Mouse (Mus musculus) intestine, embryonic 15.5 days (tissue): Measurements from ENCODE around the gene Wdr81. TPM values are rescaled to one million over a fixed set of nuclear protein-coding genes. Genes with fewer than 3 reads are reported as not detected.

Experiments
- ATAC-seq: fragments of 200-750 bp; cut with Nextera tagmentation; 2 replicates; pipeline ENCODE4 v1.8.0; 2017; ENCODE audit warnings: moderate TSS enrichment, moderate library complexity
- H3K27ac ChIP-seq: fragments of 300-500 bp; sonication (generic); 2 replicates; pipeline ENCODE4 v1.5.1; 2015; ENCODE audit warnings: mild to moderate bottlenecking, inconsistent platforms
- H3K27me3 ChIP-seq: fragments of 300-500 bp; sonication (generic); replicated peaks from 2 replicates; pipeline ENCODE4 v1.6.1; 2015; ENCODE audit warnings: inconsistent platforms
- H3K36me3 ChIP-seq: fragments of 300-500 bp; sonication (generic); 2 replicates; pipeline ENCODE4 v1.6.1; 2015; ENCODE audit warnings: inconsistent platforms
- H3K4me1 ChIP-seq: fragments of 300-500 bp; sonication (generic); replicated peaks from 2 replicates; pipeline ENCODE4 v1.6.1; 2015; ENCODE audit warnings: inconsistent platforms
- H3K4me2 ChIP-seq: fragments of 300-500 bp; sonication (generic); replicated peaks from 2 replicates; pipeline ENCODE4 v1.6.1; 2015; ENCODE audit warnings: mild to moderate bottlenecking, inconsistent platforms
- H3K4me3 ChIP-seq: fragments of 300-500 bp; sonication (generic); replicated peaks from 2 replicates; pipeline ENCODE4 v1.5.1; 2015; ENCODE audit warnings: inconsistent platforms
- H3K9ac ChIP-seq: fragments of 300-500 bp; sonication (generic); 2 replicates; pipeline ENCODE4 v1.6.1; 2015; ENCODE audit warnings: inconsistent platforms
- H3K9me3 ChIP-seq: fragments of 300-500 bp; sonication (generic); 2 replicates; pipeline ENCODE4 v1.6.1; 2016; ENCODE audit warnings: inconsistent platforms
- WGBS: fragments of 180-500 bp; shearing (Covaris S2); methylation state at CpG from one replicate; pipeline ENCODE4 v1.1.7; 2015; 5-methylcytosine and 5-hydroxymethylcytosine counted together
- microRNA counts: library from miRNA; unstranded; fragments of <30 nt; microRNA quantifications from one replicate; lab custom pipeline; 2016
- polyA plus RNA-seq: library from polyadenylated mRNA; unstranded; fragments of >200 nt; fragmentation: Nextera tagmentation; extraction: Ambion mirVana; gene quantifications from 2 replicates; pipeline ENCODE4 v1.2.1, GENCODE M21; 2015

Wdr81 gene
- polyA plus RNA-seq, 1 experiment from 2014 or later, result 6.1 TPM

DNA sequence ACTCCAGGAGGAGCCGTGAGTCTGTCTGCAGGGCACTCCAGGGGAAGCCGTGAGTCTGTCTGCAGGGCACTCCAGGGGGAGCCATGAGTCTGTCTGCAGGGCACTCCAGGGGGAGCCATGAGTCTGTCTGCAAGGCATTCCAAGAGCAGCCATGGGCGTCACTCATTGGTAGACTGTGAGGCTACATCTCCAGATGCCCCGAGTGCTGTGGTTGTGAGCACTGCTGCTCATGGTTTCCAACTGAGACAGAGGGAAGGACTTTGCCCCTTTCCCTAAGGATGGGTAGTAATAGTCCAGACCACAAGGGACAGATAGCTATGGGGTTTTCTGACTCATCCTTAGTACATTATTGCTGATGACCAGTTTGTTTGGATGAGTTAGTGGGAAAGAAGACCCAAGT is 48.4 kb downstream of the Wdr81 start:
- no peaks in the 10 kb centered on the region for H3K9me3 ChIP-seq
- H3K4me1 ChIP-seq, result 0 out of 2 replicates have a peak, but pooled peaks cover 2% of the 10 kb centered on the region
- H3K4me2 ChIP-seq, result no peak overlapping the region
- H3K27me3 ChIP-seq, result no peaks in the 10 kb centered on the region
- no peak overlapping the region for H3K4me3 ChIP-seq
- no peaks in the 10 kb centered on the region for H3K36me3 ChIP-seq
- no peak overlapping the region for H3K27ac ChIP-seq
- 80% methylated on average over 4 of the region's 4 CpGs for WGBS
- no peak for ATAC-seq
- H3K9ac ChIP-seq, result no peak overlapping the region

DNA sequence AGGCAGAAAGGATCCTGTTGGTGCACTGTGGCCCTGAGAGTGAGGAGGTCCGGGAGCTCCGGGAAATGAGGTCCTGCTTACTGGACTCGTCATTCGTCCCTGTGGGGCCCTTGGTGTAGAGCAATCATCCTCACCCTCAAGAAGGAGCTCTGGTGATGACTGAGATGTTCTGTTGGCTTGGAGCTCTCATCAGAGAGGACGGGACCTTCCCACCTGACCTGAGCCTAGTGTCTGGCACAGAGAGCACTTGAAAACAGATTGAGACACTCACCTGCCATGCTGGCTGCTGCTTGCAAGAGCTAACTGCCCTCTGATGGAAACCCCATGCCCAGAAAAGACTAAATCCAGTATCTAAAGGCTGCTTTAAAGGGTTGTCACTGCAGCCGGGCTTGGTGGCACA is 49.7 kb downstream of the Wdr81 start:
- no peak overlapping the region for H3K9ac ChIP-seq
- H3K4me2 ChIP-seq, result no peak overlapping the region
- no peak overlapping the region for H3K27ac ChIP-seq
- no peaks in the 10 kb centered on the region for H3K27me3 ChIP-seq
- no peaks in the 10 kb centered on the region for H3K36me3 ChIP-seq
- H3K4me3 ChIP-seq, result no peak overlapping the region
- no peak for ATAC-seq
- 91% methylated on average over 6 of the region's 6 CpGs for WGBS
- no peaks in the 10 kb centered on the region for H3K9me3 ChIP-seq
- H3K4me1 ChIP-seq, result 0 out of 2 replicates have a peak, but pooled peaks cover 2% of the 10 kb centered on the region

DNA sequence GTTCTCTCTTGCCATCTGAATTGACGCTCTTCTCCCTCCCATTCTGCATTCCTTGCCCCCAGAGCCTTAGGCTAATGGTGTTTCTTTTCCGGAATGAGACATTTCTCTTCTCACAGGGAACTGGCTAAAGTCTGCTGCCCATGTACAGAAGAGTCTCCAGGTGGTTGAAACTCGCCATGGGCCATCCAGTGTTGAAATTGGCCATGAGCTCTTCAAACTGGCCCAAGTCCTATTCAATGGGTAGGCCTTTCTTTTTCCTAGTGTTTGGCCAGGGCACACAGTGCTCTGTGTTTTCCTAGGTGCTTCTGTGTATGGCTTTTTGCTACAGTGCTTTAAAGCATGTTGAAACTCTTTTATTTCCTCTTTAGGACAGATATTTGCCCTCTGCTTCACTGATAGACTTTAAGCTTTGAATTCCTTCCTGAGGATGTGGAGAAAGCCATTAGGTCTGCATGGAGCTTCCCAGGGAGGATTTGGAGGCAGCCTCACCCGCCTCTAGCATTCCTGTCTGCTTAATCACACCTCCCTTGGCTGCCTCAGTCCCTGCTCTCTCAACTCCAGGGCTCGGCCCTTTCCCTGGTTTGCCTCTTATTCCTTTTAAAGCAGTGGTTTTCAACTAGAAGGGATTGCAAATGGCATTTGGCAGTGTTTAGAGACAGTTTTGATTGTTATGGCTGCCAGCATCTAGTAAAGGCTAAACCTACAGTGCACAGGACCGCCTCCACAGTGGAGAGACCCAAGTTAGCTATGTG is 51.0 kb downstream of the Wdr81 start:
- Histone ChIP-seq H3K27me3 (no peaks in the 10 kb centered on the region), H3K27ac (0 out of 2 replicates have a peak overlapping the region, but pooled peaks have one; percentile 19), H3K9ac (no peak overlapping the region), H3K36me3 (no peaks in the 10 kb centered on the region), H3K4me2 (no peak overlapping the region), H3K4me3 (no peak overlapping the region), H3K4me1 (0 out of 2 replicates have a peak, but pooled peaks cover 2% of the 10 kb centered on the region), H3K9me3 (no peaks in the 10 kb centered on the region)
- ATAC-seq, result no peak; the same call in 1 of the 2 replicates
- 68% methylated on average over 6 of the region's 6 CpGs for WGBS

DNA sequence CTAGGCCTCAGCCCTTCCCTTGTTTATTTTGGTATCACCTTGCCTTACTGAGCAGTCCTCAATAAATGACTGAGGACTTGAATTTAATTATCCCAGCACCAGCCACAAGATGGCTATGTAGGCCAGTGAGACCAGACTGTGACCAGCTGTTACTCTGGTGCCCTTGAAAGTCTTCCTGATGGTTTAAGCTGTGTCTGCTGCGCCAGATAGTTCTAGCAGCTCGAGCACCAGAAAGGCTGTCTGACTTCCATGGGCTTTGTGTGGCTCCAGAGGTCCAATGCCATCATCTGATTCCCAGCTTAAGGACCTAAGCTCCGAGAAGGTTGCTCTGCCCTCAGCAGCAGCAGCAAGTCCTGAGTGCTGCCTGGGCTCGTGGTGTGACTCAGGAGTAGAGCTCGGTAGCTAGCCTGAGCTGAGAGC is 52.2 kb downstream of the Wdr81 start:
- no peak overlapping the region for H3K27ac ChIP-seq
- H3K9ac ChIP-seq, result no peak overlapping the region
- 49% methylated on average over 5 of the region's 5 CpGs for WGBS
- no peak overlapping the region for H3K4me3 ChIP-seq
- no peak overlapping the region for H3K4me2 ChIP-seq
- H3K4me1 ChIP-seq, result 0 out of 2 replicates have a peak, but pooled peaks cover 2% of the 10 kb centered on the region
- H3K9me3 ChIP-seq, result no peaks in the 10 kb centered on the region
- no peaks in the 10 kb centered on the region for H3K27me3 ChIP-seq
- no peaks in the 10 kb centered on the region for H3K36me3 ChIP-seq
- ATAC-seq, result peak; percentile 83

DNA sequence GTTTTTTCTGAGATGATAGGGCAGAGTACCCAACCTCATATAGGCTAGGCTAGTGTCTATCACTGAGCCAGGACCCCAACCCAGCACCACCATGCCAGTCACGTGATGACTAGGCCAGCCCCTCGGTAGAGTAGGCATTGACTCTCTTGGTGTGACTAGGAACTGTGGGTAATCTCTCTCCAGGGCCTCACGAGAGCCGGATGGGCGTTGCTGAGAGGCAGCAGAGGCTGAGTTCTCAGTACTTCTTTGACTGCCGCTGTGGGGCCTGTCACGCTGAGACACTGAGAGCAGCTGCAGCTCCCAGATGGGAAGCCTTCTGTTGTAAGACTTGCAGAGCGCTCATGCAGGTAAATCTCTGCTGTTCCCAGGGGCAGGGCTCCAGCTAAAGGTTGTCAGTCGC is 54.4 kb downstream of the Wdr81 start:
- Histone ChIP-seq H3K27ac (no peak overlapping the region), H3K36me3 (no peaks in the 10 kb centered on the region), H3K4me3 (no peak overlapping the region), H3K4me2 (no peak overlapping the region), H3K9ac (no peak overlapping the region), H3K9me3 (no peaks in the 10 kb centered on the region), H3K4me1 (0 out of 2 replicates have a peak, but pooled peaks cover 2% of the 10 kb centered on the region), H3K27me3 (no peaks in the 10 kb centered on the region)
- ATAC-seq, result no peak
- 72% methylated on average over 9 of the region's 9 CpGs for WGBS

DNA sequence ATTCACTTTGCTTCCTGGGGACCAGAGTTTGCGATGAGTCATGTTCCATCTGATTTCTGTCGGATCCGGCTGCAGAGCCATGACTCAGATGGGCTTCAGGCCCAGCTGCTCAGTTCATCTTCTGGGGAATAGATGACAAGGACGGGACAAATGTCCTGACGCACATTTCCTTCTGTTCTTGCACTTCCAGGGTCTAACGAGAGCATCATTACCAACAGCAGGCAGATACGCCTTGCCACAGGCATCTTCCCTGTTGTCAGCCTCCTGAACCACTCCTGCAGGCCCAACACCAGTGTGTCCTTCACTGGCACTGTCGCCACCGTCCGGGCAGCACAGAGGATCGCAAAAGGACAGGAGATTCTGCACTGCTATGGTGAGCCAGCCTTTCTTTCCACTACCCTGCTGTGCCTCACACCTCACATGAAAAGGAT is 55.1 kb downstream of the Wdr81 start:
- no peaks in the 10 kb centered on the region for H3K36me3 ChIP-seq
- H3K27ac ChIP-seq, result no peak overlapping the region
- 85% methylated on average over 11 of the region's 11 CpGs for WGBS
- no peaks in the 10 kb centered on the region for H3K9me3 ChIP-seq
- no peak overlapping the region for H3K4me2 ChIP-seq
- H3K4me3 ChIP-seq, result no peak overlapping the region
- no peaks in the 10 kb centered on the region for H3K27me3 ChIP-seq
- no peak for ATAC-seq
- 0 out of 2 replicates have a peak, but pooled peaks cover 2% of the 10 kb centered on the region for H3K4me1 ChIP-seq
- no peak overlapping the region for H3K9ac ChIP-seq

DNA sequence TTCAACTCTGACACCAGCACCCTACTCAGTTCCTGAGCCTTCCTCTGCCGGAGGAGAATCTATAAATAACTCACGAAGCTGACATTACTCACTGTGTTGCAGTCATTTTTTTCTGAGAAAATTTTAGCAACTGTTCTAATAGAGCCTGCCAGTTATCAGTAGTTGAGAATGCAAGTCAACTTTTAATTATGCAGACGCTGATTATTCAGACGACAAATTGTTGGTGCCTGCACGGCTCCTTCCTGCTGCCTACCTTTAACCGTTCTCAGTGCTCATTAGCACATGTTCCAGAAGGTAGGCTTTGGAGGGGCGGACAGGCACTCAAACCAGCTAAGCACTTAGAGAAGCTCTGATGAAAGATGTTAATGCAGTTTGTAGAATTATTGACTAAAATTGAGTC is 57.1 kb downstream of the Wdr81 start:
- no peak for ATAC-seq
- 76% methylated on average over 7 of the region's 7 CpGs for WGBS
- no peak overlapping the region for H3K4me2 ChIP-seq
- H3K4me1 ChIP-seq, result 0 out of 2 replicates have a peak, but pooled peaks cover 2% of the 10 kb centered on the region
- no peak overlapping the region for H3K27ac ChIP-seq
- H3K9me3 ChIP-seq, result no peaks in the 10 kb centered on the region
- H3K4me3 ChIP-seq, result no peak overlapping the region
- H3K9ac ChIP-seq, result no peak overlapping the region
- no peaks in the 10 kb centered on the region for H3K36me3 ChIP-seq
- H3K27me3 ChIP-seq, result no peaks in the 10 kb centered on the region

DNA sequence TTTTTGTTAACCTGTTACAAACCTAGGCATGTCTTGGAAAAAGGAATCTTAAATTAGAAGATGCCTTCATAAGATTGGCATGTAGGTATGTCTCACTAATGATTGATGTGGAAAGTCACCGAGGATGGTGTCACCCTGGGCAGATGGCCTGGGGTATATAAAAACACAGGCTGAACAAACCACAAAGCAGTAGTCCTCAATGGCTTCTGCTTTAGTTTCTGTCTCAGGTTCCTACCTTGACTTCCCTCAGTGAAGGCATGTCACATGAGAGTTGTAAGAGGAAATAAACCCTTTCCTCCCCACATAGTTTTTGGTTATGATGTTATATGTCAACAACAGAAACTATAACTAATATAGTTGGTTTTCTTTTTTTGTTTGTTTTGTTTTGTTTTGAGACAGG is 58.9 kb downstream of the Wdr81 start:
- H3K4me1 ChIP-seq, result no peaks in the 10 kb centered on the region
- H3K9ac ChIP-seq, result no peak overlapping the region
- H3K4me2 ChIP-seq, result no peak overlapping the region
- H3K4me3 ChIP-seq, result no peak overlapping the region
- 73% methylated on average over 1 of the region's 1 CpGs for WGBS
- no peaks in the 10 kb centered on the region for H3K9me3 ChIP-seq
- H3K27me3 ChIP-seq, result no peaks in the 10 kb centered on the region
- ATAC-seq, result no peak
- H3K36me3 ChIP-seq, result no peaks in the 10 kb centered on the region
- H3K27ac ChIP-seq, result no peak overlapping the region

MicroRNA genes within 50 kb of the gene (microRNA counts, 519-probe panel; counts per million panel counts)
- microRNA mmu-miR-22 (lab: Ali Mortazavi, UCI), result 3,747 counts per million, percentile 91 among the panel's probes with 10 or more counts

Other genes with a start within 250 kb of the Wdr81 start
- gene Rpa1, start 106.4 kb downstream of the Wdr81 start, polyA plus RNA-seq, result 86.2 and 100 TPM in 2 replicates
- gene Smyd4, start 106.3 kb downstream of the Wdr81 start, polyA plus RNA-seq, result 9.2 and 9.3 TPM in 2 replicates
- 41.1 and 48.0 TPM in 2 replicates for gene Serpinf1, start 32.0 kb downstream of the Wdr81 start, polyA plus RNA-seq
- gene Serpinf2, start 15.1 kb downstream of the Wdr81 start, polyA plus RNA-seq, result 20.4 and 26.4 TPM in 2 replicates
- 17.7 and 20.3 TPM in 2 replicates for gene Tlcd2, start 7.0 kb upstream of the Wdr81 start, polyA plus RNA-seq
- gene Prpf8, start 32.1 kb upstream of the Wdr81 start, polyA plus RNA-seq, result 47.5 and 48.2 TPM in 2 replicates
- 1.6 and 2.3 TPM in 2 replicates for gene Rilp, start 55.4 kb upstream of the Wdr81 start, polyA plus RNA-seq
- 5.7 TPM in 2 replicates for gene Scarf1, start 58.8 kb upstream of the Wdr81 start, polyA plus RNA-seq
- gene Slc43a2, start 77.0 kb upstream of the Wdr81 start, polyA plus RNA-seq, result 11.7 and 12.9 TPM in 2 replicates
- gene Pitpna, start 133.4 kb upstream of the Wdr81 start, polyA plus RNA-seq, result 92.3 and 102 TPM in 2 replicates
- gene Inpp5k, start 176.3 kb upstream of the Wdr81 start, polyA plus RNA-seq, result 17.6 and 19.4 TPM in 2 replicates
- gene Myo1c, start 195.8 kb upstream of the Wdr81 start, polyA plus RNA-seq, result 48.6 and 50.0 TPM in 2 replicates
- gene Crk, start 224.5 kb upstream of the Wdr81 start, polyA plus RNA-seq, result 105 and 109 TPM in 2 replicates